Mouse (Mus musculus): ENCODE data around the gene Spag6. TPM values are rescaled to one million over a fixed set of nuclear protein-coding genes. Genes with fewer than 3 reads are reported as not detected.

The Spag6 gene
- polyA plus RNA-seq, 1 experiment, result 0.76 TPM

DNA sequence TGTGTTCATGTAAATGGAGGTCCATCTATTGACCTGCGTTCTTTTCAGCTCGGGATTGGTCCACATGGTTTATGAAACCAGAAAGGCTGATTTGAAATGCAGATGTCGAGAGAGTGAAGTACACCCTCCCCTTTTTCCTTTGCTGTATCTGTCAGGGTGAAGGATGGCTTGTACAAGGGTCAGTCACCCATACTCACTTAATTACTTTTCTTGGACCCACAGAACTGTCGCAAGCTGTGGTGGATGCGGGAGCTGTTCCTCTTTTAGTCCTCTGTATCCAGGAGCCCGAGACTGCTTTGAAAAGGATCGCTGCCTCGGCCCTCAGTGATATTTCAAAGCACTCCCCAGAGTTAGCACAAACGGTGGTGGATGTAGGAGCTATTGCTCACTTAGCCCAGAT lies 37.9 kb downstream of the Spag6 start:
- no peak for DNase-seq (ENCODE audit: low read depth)

DNA sequence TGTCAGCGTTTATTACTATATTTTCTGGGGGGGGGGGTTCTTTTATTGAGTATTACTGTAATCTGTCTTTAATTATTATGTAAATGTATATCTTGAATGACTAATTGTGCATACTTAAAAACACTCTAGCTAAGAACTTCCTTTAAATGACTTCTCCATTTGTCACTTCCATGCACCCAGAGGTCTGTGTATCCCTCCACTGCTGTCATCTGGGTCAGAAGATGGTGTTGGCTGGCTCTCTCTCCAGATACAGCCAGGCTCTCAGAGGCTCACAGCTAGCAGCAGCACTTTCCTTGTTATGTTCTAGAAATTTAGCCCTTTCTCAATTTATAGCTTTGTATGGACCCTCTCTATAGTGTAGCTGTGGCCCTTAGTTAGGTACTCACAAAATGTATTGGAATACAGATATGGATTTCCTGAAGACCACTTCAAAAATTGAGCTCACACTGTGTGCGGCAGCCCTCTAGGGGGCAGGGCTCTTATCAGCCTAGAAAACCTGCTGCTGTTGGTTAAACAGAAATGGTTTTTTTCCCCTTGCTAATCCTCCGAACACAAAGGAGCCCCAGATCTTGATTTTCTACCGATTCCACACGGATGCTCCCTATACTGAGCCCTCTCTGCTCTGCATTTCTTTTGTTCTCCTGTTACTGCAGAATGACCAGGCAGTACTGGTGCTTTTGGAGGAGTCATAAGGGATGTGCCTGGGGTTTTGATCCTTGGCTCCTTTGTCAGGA lies 40.7 kb downstream of the Spag6 start:
- DNase-seq (ENCODE audit: low read depth), result no peak

DNA sequence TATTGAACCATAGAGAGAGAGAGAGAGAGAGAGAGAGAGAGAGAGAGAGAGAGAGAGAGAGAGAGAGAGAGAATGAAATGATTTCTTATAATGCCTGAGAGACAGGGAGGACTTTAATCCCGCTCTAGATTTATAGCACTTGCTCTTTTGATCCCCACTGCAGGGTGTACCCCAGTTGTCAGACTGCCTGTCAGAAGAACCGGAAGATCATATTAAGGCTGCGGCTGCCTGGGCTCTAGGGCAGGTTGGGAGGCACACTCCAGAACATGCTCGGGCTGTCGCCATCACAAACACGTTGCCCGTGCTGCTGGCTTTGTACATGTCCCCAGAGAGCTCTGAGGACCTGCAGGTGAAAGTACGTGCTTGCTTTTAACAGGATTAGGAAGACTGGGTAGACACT lies 43.2 kb downstream of the Spag6 start:
- no peak for DNase-seq (ENCODE audit: low read depth)

DNA sequence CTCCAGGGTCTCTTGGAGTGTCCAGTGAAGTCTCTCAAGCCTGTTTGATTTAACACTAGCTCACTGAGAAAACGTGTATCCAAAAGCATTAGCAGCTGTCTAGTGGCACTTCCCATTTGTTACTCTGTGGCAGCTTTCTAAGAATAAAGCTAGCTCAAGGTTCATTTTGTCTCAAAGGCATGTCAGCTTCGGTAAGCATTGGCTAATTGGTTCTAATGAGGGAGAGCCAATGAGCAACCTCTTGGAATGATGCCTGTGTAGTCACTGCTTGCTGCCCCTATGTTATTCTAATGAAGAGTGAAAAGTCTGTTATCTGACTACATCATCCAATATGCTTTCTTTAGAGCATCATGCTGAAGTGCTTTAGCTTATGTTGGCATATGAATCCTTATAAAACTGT lies 45.4 kb downstream of the Spag6 start:
- DNase-seq (ENCODE audit: low read depth), result no peak

DNA sequence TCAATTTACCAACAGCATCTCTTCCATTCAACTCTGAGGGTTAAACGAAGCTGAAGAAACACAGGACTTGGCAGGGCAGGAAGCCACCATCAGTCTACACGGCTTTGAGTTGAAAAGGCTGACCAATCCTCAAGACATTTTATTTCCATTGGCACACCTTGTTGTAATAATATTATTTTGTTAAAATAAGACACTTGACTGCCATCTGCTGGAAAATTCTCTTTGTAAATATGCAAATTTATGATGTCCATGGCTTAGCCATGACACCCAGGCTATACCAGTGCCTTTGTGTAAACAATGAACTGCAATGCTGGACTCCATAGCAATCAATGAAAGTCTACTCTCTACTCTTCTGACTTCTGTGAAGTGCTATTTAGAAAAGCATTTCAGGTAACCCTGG lies 62.3 kb downstream of the Spag6 start:
- no peak for DNase-seq (ENCODE audit: low read depth)

DNA sequence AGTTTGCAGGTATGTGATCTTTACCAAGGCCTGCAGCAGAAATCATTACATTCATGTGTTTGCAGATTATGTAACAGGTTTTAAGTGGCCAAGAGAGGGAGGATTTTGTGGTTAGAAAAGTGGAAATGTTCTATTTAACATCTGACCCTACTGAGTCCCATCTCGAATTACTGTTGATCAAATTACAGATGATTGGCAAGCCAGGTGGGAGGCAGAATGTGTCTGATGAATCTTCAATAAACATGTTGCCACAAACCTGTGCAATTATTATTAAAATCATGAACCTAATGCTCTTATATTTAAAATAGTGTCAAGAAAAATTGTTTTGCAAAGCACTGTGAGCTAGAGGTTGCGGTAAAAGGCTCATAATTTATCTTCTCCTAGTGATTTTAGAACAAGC lies 71.0 kb downstream of the Spag6 start:
- no peak for DNase-seq (ENCODE audit: low read depth)

DNA sequence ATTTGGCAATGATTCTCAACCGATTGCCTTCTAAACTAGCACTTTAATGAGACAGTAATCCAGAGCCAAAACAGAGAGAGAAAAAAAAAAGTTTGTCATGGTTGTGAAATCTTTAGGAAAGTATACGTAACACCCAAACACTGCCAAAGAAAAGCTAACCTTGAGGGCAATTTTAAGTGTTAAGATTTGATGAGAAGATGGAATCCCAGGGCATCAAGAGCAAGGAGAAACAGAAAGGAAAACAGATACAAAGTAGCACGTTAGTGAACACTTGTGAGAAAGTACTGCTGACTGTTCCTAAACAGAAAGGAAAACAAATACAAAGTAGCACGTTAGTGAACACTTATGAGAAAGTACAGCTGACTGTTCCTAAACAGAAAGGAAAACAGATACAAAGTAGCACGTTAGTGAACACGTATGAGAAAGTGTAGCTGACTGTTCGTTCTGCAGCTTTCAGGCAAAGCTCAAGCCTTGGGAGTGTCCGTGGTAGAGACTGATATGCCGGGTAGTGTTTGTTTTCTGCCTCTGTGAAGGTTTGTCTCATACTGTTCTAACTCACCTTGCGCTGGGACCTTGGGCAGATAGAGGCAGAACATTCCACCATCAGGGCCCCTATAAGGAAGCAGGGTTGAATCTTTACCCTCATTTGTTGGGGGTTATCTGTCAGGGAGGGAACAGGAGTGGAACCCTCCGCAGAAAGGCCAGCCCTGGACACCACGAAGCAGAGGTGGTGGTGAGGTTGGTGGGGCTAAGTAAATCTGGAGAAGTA lies 71.8 kb downstream of the Spag6 start:
- DNase-seq (ENCODE audit: low read depth), result peak; percentile 83

DNA sequence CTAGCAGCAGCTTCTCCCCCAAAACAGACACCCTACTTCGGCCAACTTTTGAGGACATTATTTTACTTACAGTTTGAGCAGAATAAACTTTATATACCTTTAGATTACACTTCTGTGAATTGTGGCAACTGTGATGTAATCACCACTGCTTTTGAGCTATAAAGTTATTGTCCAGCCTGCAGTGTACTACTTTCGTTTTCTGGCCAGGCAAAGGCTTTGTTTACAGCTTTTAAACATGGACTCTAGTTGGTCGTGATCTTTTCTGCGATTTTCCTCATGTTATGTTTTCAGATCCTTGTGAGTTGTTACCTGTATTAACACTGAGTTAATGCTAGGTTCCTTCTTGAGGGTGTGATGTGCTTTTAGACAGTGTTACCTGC lies 72.6 kb downstream of the Spag6 start:
- DNase-seq (ENCODE audit: low read depth), result no peak

DNA sequence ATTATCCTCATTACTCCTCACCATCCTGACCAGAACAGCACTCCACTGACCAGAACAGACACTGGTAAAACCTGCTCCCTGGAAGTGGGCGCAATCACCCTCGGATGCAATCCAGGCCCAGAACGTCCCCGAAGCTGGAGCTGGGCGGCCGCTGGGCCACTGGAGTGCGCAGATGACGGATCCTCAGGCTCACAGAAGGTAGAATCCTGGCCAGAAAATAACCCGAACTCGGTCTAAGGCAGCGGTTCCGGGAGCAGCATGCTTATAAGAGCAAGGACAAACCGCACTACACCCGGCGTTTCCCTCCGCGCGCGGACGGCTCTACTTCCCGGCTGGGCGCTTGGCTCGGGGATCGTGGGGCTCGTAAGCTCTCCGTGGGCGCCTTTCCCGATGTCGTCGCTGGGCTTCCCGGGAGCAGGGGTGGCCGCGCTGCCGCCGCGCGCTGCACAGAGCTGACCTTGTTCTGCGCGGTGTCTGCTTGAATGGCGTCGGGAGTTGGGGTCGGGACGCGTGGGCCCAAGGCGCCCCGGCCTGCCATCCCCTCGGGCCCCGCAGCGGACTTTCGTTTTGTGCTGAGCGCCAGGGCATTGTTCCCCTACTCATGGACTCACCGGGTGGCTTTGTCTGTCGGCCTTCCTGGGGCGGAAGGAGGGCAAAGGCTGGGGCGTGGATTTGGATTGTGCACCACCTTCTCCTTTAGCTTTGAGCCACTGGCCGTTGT lies 73.1 kb downstream of the Spag6 start:
- no peak for DNase-seq (ENCODE audit: low read depth)

DNA sequence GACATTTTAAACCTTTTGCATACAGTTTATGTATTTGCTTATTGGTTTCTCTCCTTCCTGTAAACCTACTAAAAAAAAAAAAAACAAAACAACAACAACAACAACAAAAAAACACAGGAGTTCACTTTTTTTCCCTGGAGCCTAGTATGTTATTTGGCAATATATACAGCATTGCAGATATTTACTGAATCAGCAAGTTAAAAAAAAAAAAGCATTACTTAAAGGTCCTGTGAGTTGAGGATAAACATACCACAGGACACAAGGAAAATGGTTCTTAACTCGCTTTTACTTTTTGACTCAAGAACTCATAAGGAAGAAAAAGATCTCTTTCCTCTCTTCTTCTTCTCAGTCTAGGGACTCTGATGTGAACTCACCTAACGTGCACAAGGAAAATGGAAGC lies 74.6 kb downstream of the Spag6 start:
- DNase-seq (ENCODE audit: low read depth), result no peak

DNA sequence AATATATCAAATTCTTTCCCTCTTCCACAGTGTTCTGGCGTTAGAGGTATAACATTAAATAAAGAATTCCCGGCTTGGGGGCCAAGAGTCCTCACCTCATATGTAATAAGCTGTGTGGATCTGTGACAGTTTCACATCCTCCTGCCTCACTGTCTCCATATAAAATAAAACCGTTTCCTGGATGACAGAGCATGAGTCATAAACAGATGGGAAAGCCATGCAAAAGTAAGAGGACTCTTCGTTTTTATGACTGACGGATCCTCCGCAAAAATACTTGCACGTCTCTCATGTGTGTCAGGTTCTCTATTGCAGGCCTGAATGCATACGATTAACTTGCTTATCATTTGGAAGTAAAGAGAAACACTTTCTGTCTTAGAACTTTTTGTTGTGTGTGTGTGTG lies 78.6 kb downstream of the Spag6 start:
- no peak for DNase-seq (ENCODE audit: low read depth)

DNA sequence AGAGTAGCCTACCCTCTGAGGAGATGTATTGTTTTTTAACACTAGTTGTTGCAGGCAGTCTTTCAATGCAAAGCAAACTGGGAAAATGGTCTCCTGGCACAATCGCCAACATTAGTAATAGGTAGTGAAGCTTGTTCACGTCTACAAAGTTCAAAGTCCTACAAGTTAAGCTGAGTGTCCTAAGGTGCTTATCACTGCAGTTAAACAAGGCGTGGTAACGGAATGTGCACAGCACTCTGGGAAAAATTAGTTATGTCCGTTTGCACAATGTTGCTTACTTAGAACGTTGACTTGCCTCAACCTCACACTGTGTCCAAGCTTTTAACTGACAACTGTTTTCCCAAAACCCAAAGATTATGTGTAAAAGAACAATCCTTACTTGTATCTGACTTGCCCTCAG lies 80.5 kb downstream of the Spag6 start:
- DNase-seq (ENCODE audit: low read depth), result no peak

DNA sequence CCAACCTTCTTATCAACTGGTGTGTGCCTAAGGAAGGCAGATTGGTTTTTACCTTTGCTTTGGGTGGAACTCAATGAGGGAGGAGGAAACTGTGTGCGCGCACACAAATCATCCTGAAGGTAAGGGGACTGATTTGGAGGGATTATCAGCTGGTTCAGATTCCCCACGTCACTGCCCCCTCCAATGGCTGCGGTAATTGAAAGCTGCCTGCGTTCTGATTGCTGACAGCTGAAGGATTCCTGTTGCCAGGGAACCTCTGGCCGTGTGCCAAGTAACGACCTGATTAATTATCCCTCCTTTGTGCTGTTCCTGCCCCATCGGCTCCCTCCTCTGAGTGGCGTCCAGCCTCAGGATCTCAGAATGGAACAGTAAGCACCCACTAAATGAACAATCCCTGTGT lies 84.4 kb downstream of the Spag6 start:
- DNase-seq (ENCODE audit: low read depth), result no peak

DNA sequence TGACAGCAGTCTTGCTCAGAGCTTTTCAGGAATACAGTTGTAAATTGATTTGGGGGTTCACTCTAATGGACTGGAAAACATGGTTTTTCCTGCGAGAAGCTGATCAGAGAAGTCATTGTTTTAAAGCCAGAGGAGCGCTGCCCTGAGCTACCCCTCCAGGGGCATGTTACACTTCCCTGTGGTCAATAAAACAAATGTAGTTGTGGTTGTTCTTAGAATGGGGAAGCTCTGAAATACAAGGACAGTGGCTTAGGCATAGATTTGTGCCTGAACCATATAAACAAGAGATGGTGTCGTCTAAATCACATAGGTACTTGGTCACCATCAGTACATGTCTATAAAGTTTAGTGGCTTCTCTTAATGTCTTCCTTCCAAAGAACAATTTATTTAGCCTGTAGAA lies 86.0 kb downstream of the Spag6 start:
- DNase-seq (ENCODE audit: low read depth), result no peak

DNA sequence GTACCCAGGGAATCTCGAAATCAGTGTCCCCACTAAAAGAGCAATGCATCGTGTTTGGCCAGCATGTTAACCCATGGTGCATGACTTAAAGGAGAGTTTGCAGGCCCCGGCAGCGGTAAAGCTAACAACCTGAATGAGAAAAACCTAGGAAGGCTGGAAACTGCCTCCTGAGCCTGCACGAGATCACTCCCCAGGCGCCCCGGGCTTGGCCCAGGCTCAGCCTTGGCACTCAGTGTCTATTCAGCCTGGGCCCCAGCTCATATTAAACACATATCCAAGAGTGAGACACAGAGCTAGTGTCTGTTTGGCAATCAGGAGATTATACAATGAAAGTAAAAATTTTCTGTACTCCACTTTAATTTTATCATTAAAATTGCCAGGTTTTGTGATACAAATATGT lies 87.5 kb downstream of the Spag6 start:
- no peak for DNase-seq (ENCODE audit: low read depth)

DNA sequence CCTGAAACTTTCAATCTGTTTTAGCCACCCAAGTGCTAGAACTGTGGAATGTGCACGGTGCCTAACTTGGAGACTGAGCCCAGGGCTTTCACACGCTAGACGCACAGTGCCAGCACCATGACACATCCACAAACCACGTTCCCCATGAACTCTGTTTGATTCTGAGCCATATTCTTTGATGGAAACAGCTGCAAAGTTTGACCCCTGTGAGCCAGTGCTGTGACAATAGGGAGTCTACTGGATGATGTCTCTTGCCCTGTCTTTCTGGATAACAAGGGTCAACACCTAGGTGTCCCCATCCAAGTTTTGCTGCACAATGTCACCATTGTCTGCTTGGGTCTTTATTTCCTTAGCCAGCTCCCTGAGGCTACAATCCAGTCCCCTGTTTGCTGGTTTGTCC lies 100.4 kb downstream of the Spag6 start:
- no peak for DNase-seq (ENCODE audit: low read depth)

DNA sequence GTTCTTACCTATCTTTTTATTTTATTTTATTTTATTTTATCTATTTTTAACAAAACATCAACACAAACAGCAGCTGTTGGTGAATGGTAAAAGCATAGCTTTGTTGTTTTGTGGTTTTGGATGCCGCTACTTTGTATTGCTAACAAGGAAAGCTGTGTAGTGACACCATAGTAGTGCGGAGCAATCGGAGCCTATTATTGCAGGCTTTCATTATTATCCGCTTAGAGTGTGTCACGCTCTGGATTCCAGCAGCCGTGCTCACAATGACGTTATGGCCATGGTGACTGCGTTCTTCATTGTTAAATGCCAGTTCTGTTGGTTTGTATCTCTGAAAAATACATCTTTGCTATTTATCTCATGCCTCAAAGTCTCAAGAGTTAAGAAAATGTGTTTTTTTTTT lies 103.9 kb downstream of the Spag6 start:
- no peak for DNase-seq (ENCODE audit: low read depth)

DNA sequence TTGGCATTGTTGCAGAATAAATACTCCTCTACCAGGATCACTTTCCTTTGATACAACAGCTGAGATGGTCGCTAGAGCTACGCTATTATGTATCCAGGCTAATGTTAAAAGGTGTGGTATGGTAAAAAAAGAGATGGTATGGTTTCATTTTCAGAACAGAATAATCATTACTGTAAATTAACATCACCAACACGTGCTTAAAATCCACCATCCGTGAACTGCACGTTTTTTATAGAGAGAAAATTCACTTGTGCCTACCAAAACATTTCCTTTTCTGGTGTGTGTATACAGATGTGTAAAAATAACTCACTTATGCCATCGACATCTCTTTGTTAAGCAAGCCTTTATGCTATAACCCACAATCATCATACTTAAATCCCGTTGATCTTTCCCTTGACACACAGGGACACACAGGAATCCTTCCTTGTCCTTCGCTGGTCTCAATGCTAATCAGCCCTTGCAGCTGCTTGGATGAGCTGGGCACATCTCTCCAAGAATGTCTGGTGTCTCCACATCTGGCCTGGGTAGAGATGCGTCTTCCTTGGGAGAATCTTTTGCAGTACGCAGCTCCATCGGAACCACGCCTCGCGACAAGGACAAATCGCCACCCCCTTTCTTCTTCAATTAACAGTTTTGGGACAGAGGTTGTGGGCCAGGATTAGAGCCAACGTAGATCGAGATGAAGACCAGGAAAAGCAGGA lies 105.6 kb downstream of the Spag6 start:
- no peak for DNase-seq (ENCODE audit: low read depth)

Data from gonadal fat pad, adult 2 months (tissue).